Mouse (Mus musculus): ENCODE results near the gene Copz2.

DNA sequence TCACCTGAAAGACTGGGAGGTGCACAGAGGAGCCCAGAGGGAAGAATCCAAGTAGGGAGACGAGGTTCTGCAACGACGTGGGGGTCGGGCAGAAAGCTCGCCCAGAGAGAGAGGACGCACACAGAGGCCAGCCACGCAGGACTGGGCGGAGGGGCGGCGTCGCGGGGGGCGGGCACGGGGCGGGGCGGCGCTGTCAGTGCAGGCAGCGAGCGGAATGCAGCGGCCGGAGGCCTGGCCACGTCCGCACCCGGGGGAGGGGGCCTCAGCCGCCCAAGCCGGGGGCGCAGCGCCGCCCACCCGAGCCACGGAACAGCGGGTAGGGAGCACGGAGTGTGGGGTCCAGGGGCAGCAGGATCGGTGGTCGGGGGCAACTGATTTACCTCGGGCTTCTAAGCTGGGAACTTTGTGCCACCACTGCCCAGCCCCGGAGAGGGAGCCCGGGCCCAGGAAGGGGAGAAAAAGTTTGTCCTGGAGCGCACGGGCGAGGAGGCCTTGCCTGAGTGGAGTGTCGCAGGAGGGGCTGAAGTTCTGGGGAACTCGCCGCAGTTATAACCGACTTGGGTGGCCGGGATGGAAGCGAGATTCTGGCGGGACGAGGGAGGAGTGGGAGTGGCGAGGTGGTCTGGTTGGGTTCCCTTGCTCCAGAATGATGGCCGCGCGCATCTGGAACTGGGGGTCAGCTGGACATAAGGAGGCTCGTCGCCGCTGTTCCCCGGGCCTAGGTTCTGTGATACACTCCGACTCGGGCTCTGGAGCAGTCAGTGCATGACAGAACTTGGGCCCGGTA, at the start of gene Copz2:
- TF ChIP-seq POLR2A (IDR thresholded peaks at IDR 0.05; ENCODE audit: borderline replicate concordance, extremely low read depth, insufficient read depth, insufficient read length, poor library complexity, severe bottlenecking), result no peak
- no peak for TF ChIP-seq CTCF (IDR thresholded peaks at IDR 0.05; ENCODE audit: borderline replicate concordance, extremely low read depth, insufficient read depth, insufficient read length)

Measured in brain, embryonic 14.5 days (tissue).